Mouse (Mus musculus) embryonic facial prominence, embryonic 11.5 days (tissue): ENCODE results near the gene Klhl29. TPM values are rescaled to one million over a fixed set of nuclear protein-coding genes. Genes with fewer than 3 reads are reported as not detected.
A peak's percentile ranks its signal among the peaks of the same experiment; 100 is the strongest.

ENCODE experiments used
- ATAC-seq: fragments of 200-750 bp; cut with Nextera tagmentation; replicated peaks from 2 replicates; pipeline ENCODE4 v1.8.0; 2017; ENCODE audit warnings: low read depth; ENCODE audit not compliant: insufficient number of reproducible peaks, low FRiP score, low TSS enrichment
- DNase-seq: peaks from one replicate; pipeline ENCODE4 v3.0.0-alpha.2; 2015; ENCODE audit warnings: low spot score
- H3K27ac ChIP-seq: fragments of 300-500 bp; sonication (generic); replicated peaks from 2 replicates; pipeline ENCODE4 v1.5.1; 2014; ENCODE audit warnings: mild to moderate bottlenecking, low read depth, low read length, control low read depth
- H3K27me3 ChIP-seq: fragments of 300-500 bp; sonication (generic); 2 replicates; pipeline ENCODE4 v1.6.1; 2014; ENCODE audit warnings: mild to moderate bottlenecking, low read length, moderate library complexity, mixed read lengths; ENCODE audit not compliant: control insufficient read depth, insufficient read depth
- H3K36me3 ChIP-seq: fragments of 300-500 bp; sonication (generic); replicated peaks from 2 replicates; pipeline ENCODE4 v1.6.1; 2014; ENCODE audit warnings: low read depth, mild to moderate bottlenecking, low read length, moderate library complexity, mixed read lengths; ENCODE audit not compliant: control insufficient read depth, insufficient read depth
- H3K4me1 ChIP-seq: fragments of 300-500 bp; sonication (generic); 2 replicates; pipeline ENCODE4 v1.6.1; 2014; ENCODE audit warnings: low read length, mixed read lengths; ENCODE audit not compliant: control insufficient read depth, insufficient read depth
- H3K4me2 ChIP-seq: fragments of 300-500 bp; sonication (generic); 2 replicates; pipeline ENCODE4 v1.6.1; 2014; ENCODE audit warnings: low read depth, mild to moderate bottlenecking, control low read depth, low read length, moderate library complexity
- H3K4me3 ChIP-seq: fragments of 300-500 bp; sonication (generic); 2 replicates; pipeline ENCODE4 v1.5.1; 2014; ENCODE audit warnings: low read depth, low read length, control low read depth
- H3K9ac ChIP-seq: fragments of 300-500 bp; sonication (generic); replicated peaks from 2 replicates; pipeline ENCODE4 v1.6.1; 2014; ENCODE audit warnings: mild to moderate bottlenecking, control low read depth, low read length
- H3K9me3 ChIP-seq: fragments of 300-500 bp; sonication (generic); replicated peaks from 2 replicates; pipeline ENCODE4 v1.6.1; 2016; ENCODE audit warnings: mild to moderate bottlenecking, low read length, inconsistent platforms, mixed read lengths; ENCODE audit not compliant: control insufficient read depth
- WGBS: fragments of 180-500 bp; shearing (Covaris S2); extraction: QIAGEN DNeasy Blood & Tissue Kit; methylation state at CpG from one replicate; pipeline ENCODE4 v1.1.7; 2014; 5-methylcytosine and 5-hydroxymethylcytosine counted together
- polyA plus RNA-seq: library from polyadenylated mRNA; unstranded; fragments of >200 nt; fragmentation: Nextera tagmentation; extraction: Ambion mirVana; gene quantifications from 2 replicates; pipeline ENCODE4 v1.2.1, GENCODE M21; 2014

The Klhl29 gene
- polyA plus RNA-seq, 1 experiment from 2014 or later = 1.9 TPM

DNA sequence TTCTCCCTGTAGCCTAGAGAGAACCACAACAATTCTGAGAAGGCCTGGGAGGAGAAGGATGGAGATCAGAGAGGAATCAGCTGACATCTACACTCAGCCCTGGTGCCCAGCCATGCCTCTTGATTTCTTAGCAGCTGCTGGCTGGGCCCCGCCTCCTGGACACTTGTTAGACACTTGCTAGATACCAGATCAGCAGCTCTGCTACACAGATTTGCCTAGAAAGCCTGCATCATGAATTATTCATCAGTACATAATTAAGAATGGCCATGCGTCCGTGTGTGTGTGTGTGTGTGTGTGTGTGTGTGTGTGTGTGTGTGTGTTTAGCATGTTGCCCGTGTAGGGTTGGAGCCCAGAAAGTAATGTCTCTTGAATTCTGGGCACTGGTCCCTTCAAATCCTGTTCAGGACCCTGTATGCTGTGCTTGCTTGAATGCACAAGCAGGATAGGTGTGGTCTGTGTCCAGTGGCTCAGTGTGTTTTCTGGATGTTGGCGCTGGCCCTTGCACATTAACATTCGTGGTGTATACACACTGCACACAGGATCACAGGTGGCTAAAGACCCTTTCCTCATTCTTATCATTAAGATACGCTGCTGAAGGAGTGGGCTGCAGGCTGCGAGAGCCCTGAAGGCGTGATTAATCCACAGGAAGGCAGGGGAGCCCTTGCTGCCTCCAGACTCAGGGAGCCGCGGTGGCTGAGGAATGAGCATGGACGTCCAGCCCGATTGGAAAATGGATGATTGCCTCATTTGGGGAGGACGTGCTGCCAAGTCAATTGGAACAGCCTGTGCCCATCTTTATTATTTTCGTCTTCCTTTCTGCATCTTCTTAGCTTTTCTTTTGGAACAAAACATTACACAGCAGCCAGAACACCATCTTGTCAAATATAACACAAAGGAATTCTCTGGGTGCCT lies 159.4 kb downstream of the Klhl29 start:
- Histone ChIP-seq H3K4me1 (peaks cover 3% of the 10 kb centered on the region), H3K27me3 (no peaks in the 10 kb centered on the region), H3K4me3 (no peak overlapping the region), H3K9ac (no peak overlapping the region), H3K4me2 (no peak overlapping the region), H3K36me3 (no peaks in the 10 kb centered on the region), H3K9me3 (no peaks in the 10 kb centered on the region), H3K27ac (no peak overlapping the region)
- no peak for DNase-seq
- 0 out of 2 replicates have a peak, but pooled peaks have one; percentile 19 for ATAC-seq
- WGBS = 61% methylated on average over 15 of the region's 15 CpGs

DNA sequence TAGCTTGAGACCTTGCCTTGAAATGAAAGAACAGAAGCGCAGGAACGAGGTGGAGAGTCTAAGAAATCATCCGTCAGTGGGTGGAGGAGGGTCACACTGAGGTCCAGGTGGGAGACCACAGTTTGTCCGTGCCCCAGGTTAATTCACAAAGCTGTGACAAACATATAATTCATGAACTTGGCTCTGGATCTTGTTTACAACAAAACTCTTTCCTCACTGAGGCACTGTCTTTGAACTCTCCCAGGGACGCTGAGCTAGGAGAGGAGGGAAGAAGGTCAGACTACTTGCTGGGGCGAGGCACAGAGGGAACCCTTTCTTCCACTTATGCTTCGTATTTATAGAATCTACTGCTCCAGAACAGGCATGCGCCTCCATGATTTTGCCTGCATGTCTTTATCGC lies 161.2 kb downstream of the Klhl29 start:
- Histone ChIP-seq H3K9me3 (no peaks in the 10 kb centered on the region), H3K4me3 (no peak overlapping the region), H3K36me3 (no peaks in the 10 kb centered on the region), H3K4me1 (peaks cover 3% of the 10 kb centered on the region), H3K27me3 (no peaks in the 10 kb centered on the region), H3K4me2 (no peak overlapping the region), H3K27ac (no peak overlapping the region), H3K9ac (no peak overlapping the region)
- no peak for ATAC-seq
- no peak for DNase-seq
- 76% methylated on average over 9 of the region's 9 CpGs for WGBS

DNA sequence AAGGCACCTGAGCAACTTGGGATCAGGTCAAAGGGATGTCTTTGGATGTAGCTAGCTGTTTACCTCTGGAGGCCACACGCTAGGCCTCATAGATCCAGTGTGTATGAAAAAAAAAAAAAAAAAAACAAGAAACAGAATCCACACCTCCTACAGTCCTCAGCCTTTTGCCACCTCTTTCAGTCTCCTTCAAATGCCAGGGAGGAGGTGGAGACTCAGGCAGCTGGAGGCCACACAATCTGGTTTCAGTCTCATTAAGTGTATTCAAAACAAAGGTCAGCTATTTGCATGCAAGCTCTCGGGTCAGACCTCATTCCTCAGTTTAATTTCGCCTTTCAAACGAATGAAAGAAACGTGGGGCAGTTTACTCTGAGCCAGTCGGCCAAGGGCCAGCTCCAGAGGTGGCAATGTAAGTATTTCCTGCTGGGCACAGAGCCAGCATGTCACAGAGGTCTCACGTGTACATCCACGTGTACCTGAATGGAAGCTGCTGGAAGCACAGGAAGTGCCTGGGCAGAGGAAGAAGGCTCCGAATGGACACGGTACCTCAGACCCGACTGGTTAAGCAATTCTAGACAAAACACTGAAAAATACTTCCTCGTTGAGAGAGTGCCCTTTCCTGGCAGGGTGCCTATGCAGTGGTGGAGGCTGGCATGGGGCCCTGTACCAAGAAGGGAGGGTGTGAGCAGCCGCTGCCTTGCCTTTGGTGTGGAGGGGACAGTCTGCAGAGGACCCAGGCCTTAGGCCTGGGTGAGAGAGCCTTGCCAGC lies 162.0 kb downstream of the Klhl29 start:
- Histone ChIP-seq H3K36me3 (no peaks in the 10 kb centered on the region), H3K4me2 (no peak overlapping the region), H3K27ac (no peak overlapping the region), H3K9me3 (no peaks in the 10 kb centered on the region), H3K4me1 (peaks cover 3% of the 10 kb centered on the region), H3K4me3 (no peak overlapping the region), H3K9ac (no peak overlapping the region; the same call in 1 of the 2 replicates), H3K27me3 (no peaks in the 10 kb centered on the region)
- WGBS = 30% methylated on average over 13 of the region's 13 CpGs
- no peak for DNase-seq
- no peak for ATAC-seq

DNA sequence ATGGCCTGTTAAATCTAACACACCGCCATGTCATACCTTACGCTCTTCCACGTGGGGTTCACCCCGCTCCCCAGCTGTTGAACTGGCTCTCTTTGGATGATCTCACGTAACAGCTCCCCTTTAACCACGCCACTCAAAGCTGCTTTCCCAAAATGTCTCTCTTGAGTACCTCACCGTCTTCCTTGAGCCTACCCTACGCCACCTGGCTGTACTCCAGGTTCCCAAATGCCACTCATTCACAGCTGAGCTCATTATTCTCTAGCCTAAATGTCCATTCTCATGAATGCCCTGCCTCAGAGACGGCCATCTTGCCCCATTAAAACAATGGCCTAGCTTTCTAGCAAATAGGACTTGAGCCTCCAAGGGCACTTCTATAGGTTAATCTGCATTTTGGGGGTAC lies 163.6 kb downstream of the Klhl29 start:
- H3K9me3 ChIP-seq = no peaks in the 10 kb centered on the region
- WGBS = 85% methylated on average over 9 of the region's 9 CpGs
- DNase-seq (no peak), ATAC-seq (no peak)
- no peak overlapping the region for H3K27ac ChIP-seq
- H3K4me1 ChIP-seq = peaks cover 3% of the 10 kb centered on the region
- no peak overlapping the region for H3K4me2 ChIP-seq
- H3K9ac ChIP-seq = no peak overlapping the region
- H3K36me3 ChIP-seq = no peaks in the 10 kb centered on the region
- H3K4me3 ChIP-seq = no peak overlapping the region
- no peaks in the 10 kb centered on the region for H3K27me3 ChIP-seq

DNA sequence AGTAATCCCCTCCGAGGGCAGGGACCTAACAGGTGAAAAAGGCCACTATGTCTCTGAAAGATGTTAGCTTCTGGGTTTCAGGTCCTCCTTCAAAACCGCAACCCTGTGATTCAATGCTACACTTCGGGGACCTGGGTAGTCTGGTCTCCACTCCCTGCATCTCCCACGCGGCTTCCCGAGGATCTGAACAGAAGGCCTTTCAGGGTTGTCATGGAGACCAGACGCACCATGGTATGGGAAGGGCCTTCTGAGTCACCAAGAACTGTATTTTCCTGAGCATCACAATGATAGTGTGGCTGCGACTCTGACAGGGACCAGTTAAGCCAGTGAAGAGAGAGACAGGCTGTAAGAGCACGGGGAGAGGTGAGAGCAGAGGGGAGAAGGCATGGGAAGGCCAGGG lies 164.7 kb downstream of the Klhl29 start:
- Histone ChIP-seq H3K36me3 (no peaks in the 10 kb centered on the region), H3K4me3 (no peak overlapping the region), H3K9ac (no peak overlapping the region), H3K4me1 (peaks cover 3% of the 10 kb centered on the region), H3K27me3 (no peaks in the 10 kb centered on the region), H3K27ac (no peak overlapping the region), H3K4me2 (no peak overlapping the region), H3K9me3 (no peaks in the 10 kb centered on the region)
- 68% methylated on average over 9 of the region's 9 CpGs for WGBS
- DNase-seq (no peak), ATAC-seq (no peak)

DNA sequence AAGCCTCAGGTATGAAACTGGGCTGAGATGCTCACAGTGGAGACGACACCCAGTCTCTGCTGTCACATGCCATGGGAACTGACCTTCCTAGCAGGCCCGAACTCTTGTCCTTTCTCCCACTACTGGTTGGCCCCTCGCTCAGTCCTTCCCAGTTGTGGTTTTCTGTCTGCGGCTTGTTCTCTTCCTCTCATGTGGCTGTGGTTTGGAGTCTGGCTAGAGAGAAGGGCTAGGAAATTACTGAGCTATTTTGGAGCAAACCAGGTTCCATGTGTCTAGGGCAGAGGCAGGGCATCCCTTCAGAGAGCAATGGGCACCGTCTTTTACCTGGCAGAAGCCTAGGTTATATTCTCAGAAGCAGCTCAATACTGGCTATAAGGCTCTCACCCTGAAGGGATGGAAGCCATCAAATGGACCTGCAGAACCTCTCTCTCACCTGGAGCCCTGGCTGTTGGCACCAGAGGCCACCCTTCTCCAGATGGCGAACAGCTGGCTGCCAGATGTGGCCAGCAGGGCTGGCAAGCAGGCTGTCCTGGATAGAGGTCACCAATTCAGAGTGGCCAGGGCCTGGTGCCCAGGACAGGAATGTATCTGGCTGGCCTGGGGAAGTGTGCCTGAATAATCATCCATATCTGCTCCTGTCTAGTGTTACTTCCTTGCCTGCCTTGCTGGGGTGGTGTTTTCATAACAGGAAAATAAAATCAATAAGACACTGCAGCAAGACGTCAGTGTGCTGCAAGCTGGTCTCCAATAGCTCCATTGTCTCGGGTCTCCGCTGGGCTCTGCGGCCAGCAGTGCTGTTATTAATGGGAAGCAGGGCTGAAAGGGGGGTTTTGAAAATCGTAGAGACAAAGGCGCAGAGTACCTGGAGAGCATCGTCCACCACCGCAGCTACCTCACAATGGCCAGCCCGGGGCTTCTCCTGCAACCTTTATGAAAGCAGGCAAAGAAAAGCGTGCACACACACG lies 167.3 kb downstream of the Klhl29 start:
- H3K9me3 ChIP-seq = no peaks in the 10 kb centered on the region
- H3K27ac ChIP-seq = 0 out of 2 replicates have a peak overlapping the region, but pooled peaks have one; percentile 54
- H3K4me2 ChIP-seq = no peak overlapping the region
- peak; percentile 42 for DNase-seq
- no peaks in the 10 kb centered on the region for H3K4me1 ChIP-seq
- peak overlapping the region; percentile 44; the same call in 1 of the 2 replicates for H3K9ac ChIP-seq
- H3K27me3 ChIP-seq = no peaks in the 10 kb centered on the region
- WGBS = 53% methylated on average over 17 of the region's 17 CpGs
- H3K36me3 ChIP-seq = no peaks in the 10 kb centered on the region
- no peak for ATAC-seq
- no peak overlapping the region for H3K4me3 ChIP-seq

DNA sequence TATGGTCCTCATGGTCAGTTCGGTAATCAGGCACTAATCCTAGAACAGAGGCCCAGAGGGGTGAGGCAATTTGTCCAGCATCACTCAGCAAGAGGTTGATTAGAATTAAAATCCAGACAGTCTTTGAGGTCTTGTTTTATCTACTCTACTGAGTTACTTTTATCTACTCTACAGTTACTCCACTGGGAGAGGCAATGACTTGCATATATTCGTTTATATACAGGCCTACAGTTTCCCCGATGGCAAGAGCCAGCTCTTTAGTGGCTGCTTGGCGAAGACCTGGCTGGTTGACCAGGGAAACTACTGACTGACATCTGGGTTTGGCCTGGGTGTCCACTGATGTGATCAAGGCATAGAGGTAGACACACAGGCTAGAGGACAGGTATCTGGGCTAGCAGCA lies 168.3 kb downstream of the Klhl29 start:
- Histone ChIP-seq H3K9me3 (no peaks in the 10 kb centered on the region), H3K4me2 (no peak overlapping the region), H3K27ac (no peak overlapping the region), H3K4me3 (no peak overlapping the region), H3K4me1 (no peaks in the 10 kb centered on the region), H3K36me3 (no peaks in the 10 kb centered on the region), H3K9ac (no peak overlapping the region), H3K27me3 (no peaks in the 10 kb centered on the region)
- no peak for DNase-seq
- ATAC-seq = no peak
- 86% methylated on average over 4 of the region's 4 CpGs for WGBS
